Mouse (Mus musculus) forebrain, postnatal 0 days (tissue): ENCODE measurements at regions not wholly inside any gene's neighbourhood (a gene's known extent, or its start where the extent isn't known, plus 50 kb on each side); places are given as distances from the start of the nearest gene placed in this dataset.
A peak's percentile ranks its signal among the peaks of the same experiment; 100 is the strongest.

Source experiments
- ATAC-seq: fragments of 200-750 bp; cut with Nextera tagmentation; 2 replicates; pipeline ENCODE4 v1.8.0; 2017; ENCODE audit warnings: mild to moderate bottlenecking, moderate library complexity
- DNase-seq: peaks from one replicate; pipeline ENCODE4 v3.0.0-alpha.2; 2015
- H3K27ac ChIP-seq: fragments of 300-500 bp; sonication (generic); 2 replicates; pipeline ENCODE4 v1.5.1; 2014; ENCODE audit warnings: low read depth, mild to moderate bottlenecking, antibody characterized with exemption, low read length, moderate library complexity, mixed read lengths
- H3K27me3 ChIP-seq: fragments of 300-500 bp; sonication (generic); 2 replicates; pipeline ENCODE4 v1.6.1; 2014; ENCODE audit warnings: mild to moderate bottlenecking, low read length, mixed read lengths; ENCODE audit not compliant: insufficient read depth
- H3K36me3 ChIP-seq: fragments of 300-500 bp; sonication (generic); 2 replicates; pipeline ENCODE4 v1.6.1; 2014; ENCODE audit warnings: mild to moderate bottlenecking, moderate library complexity; ENCODE audit not compliant: insufficient read depth
- H3K4me1 ChIP-seq: fragments of 300-500 bp; sonication (generic); 2 replicates; pipeline ENCODE4 v1.6.1; 2014; ENCODE audit warnings: antibody characterized with exemption; ENCODE audit not compliant: insufficient read depth
- H3K4me2 ChIP-seq: fragments of 300-500 bp; sonication (generic); 2 replicates; pipeline ENCODE4 v1.6.1; 2014; ENCODE audit warnings: low read depth, mild to moderate bottlenecking, moderate library complexity
- H3K4me3 ChIP-seq: fragments of 300-500 bp; sonication (generic); 2 replicates; pipeline ENCODE4 v1.5.1; 2014; ENCODE audit warnings: low read depth, low read length, mixed read lengths
- H3K9ac ChIP-seq: fragments of 300-500 bp; sonication (generic); 2 replicates; pipeline ENCODE4 v1.6.1; 2014; ENCODE audit warnings: mild to moderate bottlenecking
- H3K9me3 ChIP-seq: fragments of 300-500 bp; sonication (generic); 2 replicates; pipeline ENCODE4 v1.6.1; 2016; ENCODE audit warnings: low read length
- CTCF ChIP-seq: sonication (generic); IDR thresholded peaks from 2 replicates; pipeline ENCODE4 v1.5.1; 2016; ENCODE audit warnings: antibody characterized with exemption, control low read depth, low read depth
- WGBS: fragments of 180-500 bp; shearing (Covaris S2); extraction: QIAGEN DNeasy Blood & Tissue Kit; methylation state at CpG from one replicate; pipeline ENCODE4 v1.1.7; 2014; 5-methylcytosine and 5-hydroxymethylcytosine counted together

DNA sequence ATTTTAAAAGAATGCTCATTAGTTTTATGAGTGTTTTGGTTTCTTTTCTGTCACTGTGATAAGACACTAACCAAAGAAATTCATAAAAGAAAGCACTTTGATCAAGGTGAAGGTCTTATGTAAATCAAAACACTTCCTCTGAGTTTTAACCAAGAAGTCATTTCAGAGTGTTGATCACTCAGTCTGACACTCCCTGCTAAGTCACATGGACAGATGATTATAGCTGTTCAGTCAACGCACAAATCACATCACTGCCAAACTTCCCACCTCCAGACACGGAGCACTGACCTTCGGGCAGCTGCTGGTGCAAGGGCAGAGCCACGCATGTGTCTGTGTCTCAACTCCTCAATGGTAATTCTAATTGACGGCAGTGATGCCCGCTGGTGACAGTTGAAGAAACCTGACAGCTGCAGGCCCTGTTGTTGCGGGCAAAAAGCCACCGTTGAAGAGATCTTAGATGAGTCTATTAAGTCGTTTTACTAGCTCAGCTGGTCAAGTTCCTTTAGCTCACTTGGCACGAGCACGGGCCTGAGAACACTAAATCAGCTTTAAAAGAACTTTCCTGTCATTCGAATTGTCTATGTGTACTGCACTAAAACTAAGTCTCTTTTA is 80.8 kb upstream of the Pcdh10 start:
- no peaks in the 10 kb centered on the region for H3K4me1 ChIP-seq
- no peak overlapping the region for H3K4me3 ChIP-seq
- H3K9ac ChIP-seq = no peak overlapping the region
- TF ChIP-seq CTCF = no peak
- no peak overlapping the region for H3K27ac ChIP-seq
- no peak overlapping the region for H3K4me2 ChIP-seq
- no peaks in the 10 kb centered on the region for H3K27me3 ChIP-seq
- WGBS = 69% methylated on average over 12 of the region's 12 CpGs
- H3K9me3 ChIP-seq = no peaks in the 10 kb centered on the region
- DNase-seq = no peak
- no peaks in the 10 kb centered on the region for H3K36me3 ChIP-seq
- peak; percentile 23; the same call in 1 of the 2 replicates for ATAC-seq

DNA sequence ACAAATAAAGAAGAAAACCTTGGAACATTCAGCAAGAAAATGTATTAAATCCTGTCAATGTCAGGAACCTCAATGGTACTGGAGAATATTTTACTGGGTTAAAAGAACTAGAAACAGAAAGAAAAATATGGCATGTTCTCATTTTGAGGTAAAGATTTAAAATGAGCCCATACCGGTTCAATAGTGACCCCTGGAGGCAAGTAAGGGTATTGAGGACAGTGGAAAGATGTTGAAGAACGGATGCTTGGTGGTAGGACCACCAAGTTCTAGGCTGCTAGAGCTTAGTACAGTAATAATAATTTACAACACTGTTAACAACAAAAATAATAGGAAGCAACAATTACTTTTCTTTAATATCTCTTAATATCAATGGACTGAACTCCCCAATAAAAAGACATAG is 58.9 kb upstream of the Pcdh10 start:
- 38% methylated on average over 2 of the region's 2 CpGs for whole genome bisulfite sequencing
- H3K9ac ChIP-seq = no peak overlapping the region
- no peak overlapping the region for H3K27ac ChIP-seq
- no peak overlapping the region for H3K4me3 ChIP-seq
- no peak for ATAC-seq
- no peak for DNase-seq
- H3K36me3 ChIP-seq = no peaks in the 10 kb centered on the region
- no peak overlapping the region for H3K4me2 ChIP-seq
- H3K4me1 ChIP-seq = no peaks in the 10 kb centered on the region
- TF ChIP-seq CTCF = peak; percentile 27; the same call in 1 of the 2 replicates
- H3K27me3 ChIP-seq = no peaks in the 10 kb centered on the region
- no peaks in the 10 kb centered on the region for H3K9me3 ChIP-seq
